Mouse (Mus musculus) intestine, embryonic 15.5 days (tissue): ENCODE measurements around the gene Pik3cg. TPM values are rescaled to one million over a fixed set of nuclear protein-coding genes. Genes with fewer than 3 reads are reported as not detected.

Experiments
- ATAC-seq: fragments of 200-750 bp; cut with Nextera tagmentation; 2 replicates; pipeline ENCODE4 v1.8.0; 2017; ENCODE audit warnings: moderate TSS enrichment, moderate library complexity
- H3K27ac ChIP-seq: fragments of 300-500 bp; sonication (generic); 2 replicates; pipeline ENCODE4 v1.5.1; 2015; ENCODE audit warnings: mild to moderate bottlenecking, inconsistent platforms
- H3K27me3 ChIP-seq: fragments of 300-500 bp; sonication (generic); replicated peaks from 2 replicates; pipeline ENCODE4 v1.6.1; 2015; ENCODE audit warnings: inconsistent platforms
- H3K36me3 ChIP-seq: fragments of 300-500 bp; sonication (generic); 2 replicates; pipeline ENCODE4 v1.6.1; 2015; ENCODE audit warnings: inconsistent platforms
- H3K4me1 ChIP-seq: fragments of 300-500 bp; sonication (generic); replicated peaks from 2 replicates; pipeline ENCODE4 v1.6.1; 2015; ENCODE audit warnings: inconsistent platforms
- H3K4me2 ChIP-seq: fragments of 300-500 bp; sonication (generic); replicated peaks from 2 replicates; pipeline ENCODE4 v1.6.1; 2015; ENCODE audit warnings: mild to moderate bottlenecking, inconsistent platforms
- H3K4me3 ChIP-seq: fragments of 300-500 bp; sonication (generic); replicated peaks from 2 replicates; pipeline ENCODE4 v1.5.1; 2015; ENCODE audit warnings: inconsistent platforms
- H3K9ac ChIP-seq: fragments of 300-500 bp; sonication (generic); 2 replicates; pipeline ENCODE4 v1.6.1; 2015; ENCODE audit warnings: inconsistent platforms
- H3K9me3 ChIP-seq: fragments of 300-500 bp; sonication (generic); 2 replicates; pipeline ENCODE4 v1.6.1; 2016; ENCODE audit warnings: inconsistent platforms
- WGBS: fragments of 180-500 bp; shearing (Covaris S2); methylation state at CpG from one replicate; pipeline ENCODE4 v1.1.7; 2015; 5-methylcytosine and 5-hydroxymethylcytosine counted together
- polyA plus RNA-seq: library from polyadenylated mRNA; unstranded; fragments of >200 nt; fragmentation: Nextera tagmentation; extraction: Ambion mirVana; gene quantifications from 2 replicates; pipeline ENCODE4 v1.2.1, GENCODE M21; 2015

Pik3cg gene
- polyA plus RNA-seq, 1 experiment from 2014 or later: 2.3 TPM

GRCm38 (mm10) chr12:32222758-32223385 is 14.4 kb upstream of the Pik3cg start:
- 89% methylated on average over 7 of the region's 7 CpGs for WGBS
- no peak overlapping the region for H3K4me3 ChIP-seq
- H3K4me2 ChIP-seq: no peak overlapping the region
- H3K27me3 ChIP-seq: no peaks in the 10 kb centered on the region
- H3K27ac ChIP-seq: no peak overlapping the region
- H3K36me3 ChIP-seq: no peaks in the 10 kb centered on the region
- ATAC-seq: no peak
- no peak overlapping the region for H3K9ac ChIP-seq
- H3K4me1 ChIP-seq: no peaks in the 10 kb centered on the region
- no peaks in the 10 kb centered on the region for H3K9me3 ChIP-seq

- WGBS: 77% methylated on average over 1 of the region's 1 CpGs
- ATAC-seq: no peak
- Histone ChIP-seq H3K27ac (no peak overlapping the region), H3K4me1 (no peaks in the 10 kb centered on the region), H3K36me3 (no peaks in the 10 kb centered on the region), H3K4me2 (no peak overlapping the region), H3K27me3 (no peaks in the 10 kb centered on the region), H3K9ac (no peak overlapping the region), H3K9me3 (no peaks in the 10 kb centered on the region), H3K4me3 (no peak overlapping the region)
Measured at GRCm38 (mm10) chr12:32220387-32220786, 11.9 kb upstream of the Pik3cg start.

DNA sequence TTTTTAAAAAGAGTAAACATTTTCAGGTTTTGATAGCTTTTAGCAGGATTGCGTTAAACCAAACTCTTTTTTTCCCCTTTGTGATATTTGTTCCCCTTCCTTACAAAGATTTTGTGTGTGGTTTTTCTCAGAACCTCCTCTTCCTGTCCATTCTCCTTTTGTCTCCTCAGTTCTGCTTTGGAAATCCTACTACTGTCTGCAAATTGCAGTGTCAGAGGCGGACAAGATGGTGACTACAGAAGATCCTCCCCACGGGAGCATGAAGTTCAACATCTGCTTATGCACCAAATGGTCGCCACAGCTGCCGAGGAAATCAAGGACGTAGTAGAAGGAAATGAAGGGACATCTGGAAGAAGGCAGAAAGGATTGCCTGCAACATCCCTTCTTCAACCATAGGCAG is 6.7 kb upstream of the Pik3cg start:
- no peak overlapping the region for H3K4me3 ChIP-seq
- H3K4me1 ChIP-seq: no peaks in the 10 kb centered on the region
- no peak overlapping the region for H3K27ac ChIP-seq
- H3K9me3 ChIP-seq: no peaks in the 10 kb centered on the region
- no peaks in the 10 kb centered on the region for H3K27me3 ChIP-seq
- ATAC-seq: no peak
- H3K4me2 ChIP-seq: no peak overlapping the region
- H3K36me3 ChIP-seq: no peaks in the 10 kb centered on the region
- WGBS: 63% methylated on average over 6 of the region's 6 CpGs
- H3K9ac ChIP-seq: no peak overlapping the region

GRCm38 (mm10) chr12:32212702-32213101 is 4.2 kb upstream of the Pik3cg start:
- no peaks in the 10 kb centered on the region for H3K27me3 ChIP-seq
- no peak for ATAC-seq
- H3K36me3 ChIP-seq: no peaks in the 10 kb centered on the region
- no peak overlapping the region for H3K9ac ChIP-seq
- H3K4me2 ChIP-seq: no peak overlapping the region
- H3K4me3 ChIP-seq: no peak overlapping the region
- H3K27ac ChIP-seq: no peak overlapping the region
- H3K9me3 ChIP-seq: no peaks in the 10 kb centered on the region
- no peaks in the 10 kb centered on the region for H3K4me1 ChIP-seq
- WGBS: 81% methylated on average over 5 of the region's 5 CpGs

- Histone ChIP-seq H3K36me3 (no peaks in the 10 kb centered on the region), H3K9me3 (no peaks in the 10 kb centered on the region), H3K4me3 (no peak overlapping the region), H3K4me2 (no peak overlapping the region), H3K27ac (no peak overlapping the region), H3K9ac (no peak overlapping the region), H3K27me3 (no peaks in the 10 kb centered on the region), H3K4me1 (no peaks in the 10 kb centered on the region)
- WGBS: 42% methylated on average over 5 of the region's 5 CpGs
- no peak for ATAC-seq
Measured at GRCm38 (mm10) chr12:32212156-32212555, 3.7 kb upstream of the Pik3cg start.

DNA sequence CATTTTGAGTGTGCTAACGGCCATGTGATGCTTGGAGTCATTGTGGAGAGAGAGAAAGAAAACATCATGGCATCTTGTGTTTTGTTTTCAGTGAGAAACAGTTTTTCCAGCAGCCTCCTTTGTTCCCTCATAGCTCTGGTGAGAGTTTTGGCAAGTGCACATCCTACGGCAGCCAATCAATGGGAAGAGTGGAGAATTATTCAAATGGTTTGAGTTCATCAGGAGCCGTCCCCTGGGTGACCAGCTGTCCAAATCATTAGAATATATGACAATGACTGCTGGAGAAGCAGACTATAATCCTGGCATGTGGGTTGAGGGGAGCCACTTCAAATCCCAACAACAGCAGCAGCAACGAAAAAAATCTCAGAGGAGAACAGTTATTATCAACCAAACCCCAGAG is 2.8 kb upstream of the Pik3cg start:
- ATAC-seq: no peak
- Histone ChIP-seq H3K4me2 (no peak overlapping the region), H3K4me1 (no peaks in the 10 kb centered on the region), H3K4me3 (no peak overlapping the region), H3K9ac (no peak overlapping the region), H3K27me3 (no peaks in the 10 kb centered on the region), H3K36me3 (no peaks in the 10 kb centered on the region), H3K9me3 (no peaks in the 10 kb centered on the region), H3K27ac (no peak overlapping the region)
- WGBS: 77% methylated on average over 4 of the region's 4 CpGs

DNA sequence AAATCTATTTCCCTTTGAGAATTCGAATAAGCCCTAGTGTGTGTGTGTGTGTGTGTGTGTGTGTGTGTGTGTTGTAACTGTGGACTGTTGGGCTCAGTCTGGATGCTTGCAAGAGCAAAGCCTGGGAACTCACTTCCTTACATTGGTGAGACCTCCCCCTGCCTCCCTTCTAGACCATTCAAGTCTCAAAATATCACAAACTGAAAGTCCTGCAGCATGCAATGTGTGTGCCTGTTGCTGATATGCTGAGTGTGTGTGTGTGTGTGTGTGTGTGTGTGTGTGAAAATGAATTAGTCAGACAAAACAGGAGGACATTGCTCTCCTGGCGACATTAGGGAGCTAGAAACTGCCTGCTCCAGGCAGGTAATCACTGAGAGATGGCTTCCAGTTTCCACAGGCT is 492 bp upstream of the Pik3cg start:
- H3K9me3 ChIP-seq: no peaks in the 10 kb centered on the region
- no peaks in the 10 kb centered on the region for H3K36me3 ChIP-seq
- H3K27me3 ChIP-seq: no peaks in the 10 kb centered on the region
- H3K4me1 ChIP-seq: no peaks in the 10 kb centered on the region
- no peak overlapping the region for H3K9ac ChIP-seq
- no peak overlapping the region for H3K27ac ChIP-seq
- H3K4me2 ChIP-seq: peak overlapping the region; percentile 40
- ATAC-seq: peak; percentile 58; the same call in 1 of the 2 replicates
- 48% methylated on average over 2 of the region's 2 CpGs for WGBS
- H3K4me3 ChIP-seq: no peak overlapping the region

- Histone ChIP-seq H3K9me3 (no peaks in the 10 kb centered on the region), H3K4me2 (no peak overlapping the region), H3K4me1 (no peaks in the 10 kb centered on the region), H3K36me3 (no peaks in the 10 kb centered on the region), H3K27ac (no peak overlapping the region), H3K4me3 (no peak overlapping the region), H3K27me3 (no peaks in the 10 kb centered on the region), H3K9ac (no peak overlapping the region)
- WGBS: 66% methylated on average over 3 of the region's 3 CpGs
- no peak for ATAC-seq
Measured at GRCm38 (mm10) chr12:32207141-32207540, 1.3 kb downstream of the Pik3cg start.

DNA sequence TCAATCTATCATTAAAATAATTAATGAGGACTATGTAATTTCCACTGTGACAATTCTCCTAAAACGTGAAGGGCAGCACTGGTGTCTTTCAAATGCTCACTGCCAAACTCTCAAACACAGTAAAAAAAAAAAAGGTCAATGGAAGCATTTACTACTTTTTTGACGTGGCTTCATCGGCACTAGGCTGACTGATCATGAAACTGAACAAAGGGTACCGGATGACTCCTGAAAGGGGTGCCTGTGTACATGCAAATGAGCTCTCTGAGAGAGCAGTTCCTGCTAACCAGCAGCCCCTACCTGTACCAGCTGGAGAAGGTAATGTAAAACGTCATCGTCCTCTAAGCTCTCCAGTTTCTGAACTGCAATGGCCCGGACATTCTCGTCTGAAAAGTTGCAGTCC is 4.8 kb downstream of the Pik3cg start:
- Histone ChIP-seq H3K27ac (no peak overlapping the region), H3K4me1 (no peaks in the 10 kb centered on the region), H3K9me3 (no peaks in the 10 kb centered on the region), H3K4me3 (no peak overlapping the region), H3K9ac (no peak overlapping the region), H3K4me2 (no peak overlapping the region), H3K27me3 (no peaks in the 10 kb centered on the region), H3K36me3 (no peaks in the 10 kb centered on the region)
- 67% methylated on average over 8 of the region's 8 CpGs for WGBS
- no peak for ATAC-seq

- no peaks in the 10 kb centered on the region for H3K9me3 ChIP-seq
- H3K36me3 ChIP-seq: no peaks in the 10 kb centered on the region
- WGBS: 91% methylated on average over 5 of the region's 5 CpGs
- no peak overlapping the region for H3K9ac ChIP-seq
- H3K27ac ChIP-seq: no peak overlapping the region
- no peak overlapping the region for H3K4me3 ChIP-seq
- ATAC-seq: no peak
- H3K4me1 ChIP-seq: no peaks in the 10 kb centered on the region
- H3K4me2 ChIP-seq: no peak overlapping the region
- no peaks in the 10 kb centered on the region for H3K27me3 ChIP-seq
Measured at GRCm38 (mm10) chr12:32202583-32202982, 5.9 kb downstream of the Pik3cg start.

GRCm38 (mm10) chr12:32201932-32202331 is 6.5 kb downstream of the Pik3cg start:
- Histone ChIP-seq H3K4me1 (no peaks in the 10 kb centered on the region), H3K4me3 (no peak overlapping the region), H3K9me3 (no peaks in the 10 kb centered on the region), H3K9ac (no peak overlapping the region), H3K4me2 (no peak overlapping the region), H3K27ac (no peak overlapping the region), H3K27me3 (no peaks in the 10 kb centered on the region), H3K36me3 (no peaks in the 10 kb centered on the region)
- 89% methylated on average over 7 of the region's 7 CpGs for WGBS
- no peak for ATAC-seq

DNA sequence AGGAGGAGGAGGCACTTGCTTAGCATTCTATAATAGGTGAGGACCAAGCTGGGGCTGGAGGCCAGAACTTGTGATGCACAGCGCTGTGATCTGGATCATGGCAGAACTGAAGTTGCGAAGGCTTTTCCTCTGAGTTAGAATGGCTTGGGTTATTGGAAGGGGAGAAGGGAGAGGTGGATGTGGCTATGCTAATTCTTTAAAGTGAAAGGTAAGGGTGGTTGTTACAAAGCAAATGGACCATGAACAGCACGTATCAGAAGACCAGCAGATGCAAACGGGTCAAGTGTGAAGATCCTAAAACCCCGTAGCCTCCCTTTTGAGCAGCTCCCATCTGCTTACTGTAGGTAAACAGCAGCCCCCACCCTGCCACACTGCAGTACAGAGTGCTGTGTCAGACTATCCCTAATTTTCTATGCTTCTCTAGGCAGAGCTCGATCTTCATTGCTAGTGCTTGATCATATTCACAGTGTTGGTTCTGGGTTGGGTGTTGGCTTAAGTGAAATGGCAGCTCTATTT is 7.3 kb downstream of the Pik3cg start:
- Histone ChIP-seq H3K4me1 (no peaks in the 10 kb centered on the region), H3K4me2 (no peak overlapping the region), H3K27ac (no peak overlapping the region), H3K9ac (no peak overlapping the region), H3K36me3 (no peaks in the 10 kb centered on the region), H3K4me3 (no peak overlapping the region), H3K9me3 (no peaks in the 10 kb centered on the region), H3K27me3 (no peaks in the 10 kb centered on the region)
- no peak for ATAC-seq
- WGBS: 90% methylated on average over 6 of the region's 6 CpGs

DNA sequence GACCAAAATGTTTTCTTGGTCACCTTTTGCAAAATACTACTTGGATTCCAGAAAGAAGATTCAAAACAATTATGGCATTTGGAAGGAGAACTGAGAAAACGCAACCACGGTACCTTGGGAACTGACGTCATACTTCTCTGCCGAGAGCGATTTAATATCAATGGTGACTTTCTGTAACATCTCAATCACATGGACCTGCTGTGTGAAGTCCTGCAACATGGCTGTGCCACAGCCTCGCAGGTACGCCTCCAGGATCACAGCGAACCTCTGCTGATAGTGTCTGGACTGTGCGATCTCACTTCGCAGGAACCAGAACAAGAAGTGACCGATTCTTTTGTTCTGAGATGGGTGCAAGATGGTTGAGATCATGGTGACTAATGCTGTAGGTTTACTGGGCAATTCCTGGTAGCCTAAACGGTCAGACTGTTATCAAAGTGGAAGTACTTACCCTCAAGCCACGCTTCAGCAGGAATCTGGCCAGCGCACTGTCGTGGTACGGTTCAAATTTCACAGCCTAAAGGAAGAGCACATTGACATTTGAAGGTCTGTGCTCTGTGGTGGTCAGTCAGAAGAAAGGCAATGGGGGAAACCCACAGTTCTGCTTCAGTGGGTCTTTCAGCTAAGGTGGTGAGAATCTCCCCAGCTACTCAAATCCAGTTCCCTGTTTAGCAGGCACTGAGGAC is 7.9 kb downstream of the Pik3cg start:
- no peak overlapping the region for H3K4me2 ChIP-seq
- H3K4me1 ChIP-seq: no peaks in the 10 kb centered on the region
- ATAC-seq: no peak
- no peak overlapping the region for H3K4me3 ChIP-seq
- no peak overlapping the region for H3K9ac ChIP-seq
- 83% methylated on average over 16 of the region's 16 CpGs for WGBS
- H3K27me3 ChIP-seq: no peaks in the 10 kb centered on the region
- no peaks in the 10 kb centered on the region for H3K36me3 ChIP-seq
- H3K9me3 ChIP-seq: no peaks in the 10 kb centered on the region
- no peak overlapping the region for H3K27ac ChIP-seq
